Mouse (Mus musculus): Measurements from ENCODE around the gene Pes1.

GRCm38 (mm10) chr11:3983291-3983862, 19.6 kb downstream of the Pes1 start, which contains the start of gene Gal3st1:
- no peak for TF ChIP-seq CTCF (IDR thresholded peaks at IDR 0.05; ENCODE audit: borderline replicate concordance, control insufficient read depth, extremely low read depth, insufficient read depth, low read length, poor library complexity)
- TF ChIP-seq POLR2A (IDR thresholded peaks at IDR 0.05; ENCODE audit: control insufficient read depth, extremely low read depth, insufficient read depth, low read length, poor library complexity) = no peak
